Mouse (Mus musculus): ENCODE measurements around the gene D430042O09Rik. TPM values are rescaled to one million over a fixed set of nuclear protein-coding genes. Genes with fewer than 3 reads are reported as not detected.

The D430042O09Rik gene
- polyA plus RNA-seq, 1 experiment from 2014 or later = 7.6 TPM

- no peak overlapping the region for H3K4me2 ChIP-seq
- H3K9ac ChIP-seq = no peak overlapping the region
- 90% methylated on average over 1 of the region's 1 CpGs for WGBS
- no peak overlapping the region for H3K4me3 ChIP-seq
- peaks cover 4% of the 10 kb centered on the region; the same call in 1 of the 2 replicates for H3K36me3 ChIP-seq
- ATAC-seq (ENCODE audit: low FRiP score) = no peak
- no peaks in the 10 kb centered on the region for H3K9me3 ChIP-seq
- H3K27me3 ChIP-seq = no peaks in the 10 kb centered on the region
- no peak overlapping the region for H3K27ac ChIP-seq
- H3K4me1 ChIP-seq (replicated peaks) = 0 out of 2 replicates have a peak, but pooled peaks cover 2% of the 10 kb centered on the region
Observed at GRCm38 (mm10) chr7:125744774-125745173, 37.1 kb downstream of the D430042O09Rik start.

- Histone ChIP-seq H3K9ac (no peak overlapping the region), H3K4me1 (replicated peaks) (no peaks in the 10 kb centered on the region), H3K9me3 (no peaks in the 10 kb centered on the region), H3K4me3 (no peak overlapping the region), H3K4me2 (no peak overlapping the region), H3K36me3 (peaks cover 4% of the 10 kb centered on the region; the same call in 1 of the 2 replicates), H3K27ac (no peak overlapping the region), H3K27me3 (no peaks in the 10 kb centered on the region)
- no peak for ATAC-seq (ENCODE audit: low FRiP score)
- WGBS = 90% methylated on average over 2 of the region's 2 CpGs
Observed at GRCm38 (mm10) chr7:125746621-125747315, 39.1 kb downstream of the D430042O09Rik start.

- no peak overlapping the region for H3K4me2 ChIP-seq
Observed at GRCm38 (mm10) chr7:125747316-125747690, 39.6 kb downstream of the D430042O09Rik start.

GRCm38 (mm10) chr7:125748186-125748585 lies 40.5 kb downstream of the D430042O09Rik start:
- Histone ChIP-seq H3K27ac (no peak overlapping the region), H3K4me1 (replicated peaks) (no peaks in the 10 kb centered on the region), H3K27me3 (no peaks in the 10 kb centered on the region), H3K9ac (no peak overlapping the region), H3K9me3 (no peaks in the 10 kb centered on the region), H3K4me2 (no peak overlapping the region), H3K4me3 (no peak overlapping the region), H3K36me3 (peaks cover 4% of the 10 kb centered on the region; the same call in 1 of the 2 replicates)
- no peak for ATAC-seq (ENCODE audit: low FRiP score)
- 55% methylated on average over 3 of the region's 3 CpGs for whole genome bisulfite sequencing

More at GRCm38 (mm10) chr7:125747316-125747690, 39.6 kb downstream of the D430042O09Rik start:
- Histone ChIP-seq H3K27me3 (no peaks in the 10 kb centered on the region), H3K9ac (no peak overlapping the region), H3K36me3 (peaks cover 4% of the 10 kb centered on the region; the same call in 1 of the 2 replicates), H3K4me1 (replicated peaks) (no peaks in the 10 kb centered on the region), H3K9me3 (no peaks in the 10 kb centered on the region), H3K4me3 (no peak overlapping the region), H3K27ac (no peak overlapping the region)
- WGBS = 59% methylated on average over 7 of the region's 7 CpGs
- ATAC-seq (ENCODE audit: low FRiP score) = no peak

- ATAC-seq (ENCODE audit: low FRiP score) = no peak
- Histone ChIP-seq H3K27ac (no peak overlapping the region), H3K4me2 (no peak overlapping the region), H3K36me3 (0 out of 2 replicates have a peak, but pooled peaks cover 3% of the 10 kb centered on the region), H3K27me3 (no peaks in the 10 kb centered on the region), H3K9me3 (no peaks in the 10 kb centered on the region), H3K9ac (no peak overlapping the region), H3K4me1 (replicated peaks) (no peaks in the 10 kb centered on the region), H3K4me3 (no peak overlapping the region)
- WGBS = 89% methylated on average over 7 of the region's 7 CpGs
Observed at GRCm38 (mm10) chr7:125752699-125753325, 45.1 kb downstream of the D430042O09Rik start.

- Histone ChIP-seq H3K27me3 (no peaks in the 10 kb centered on the region), H3K36me3 (0 out of 2 replicates have a peak, but pooled peaks cover 3% of the 10 kb centered on the region), H3K9ac (no peak overlapping the region), H3K4me2 (no peak overlapping the region), H3K27ac (no peak overlapping the region), H3K4me1 (replicated peaks) (no peaks in the 10 kb centered on the region), H3K4me3 (no peak overlapping the region), H3K9me3 (no peaks in the 10 kb centered on the region)
- no peak for ATAC-seq (ENCODE audit: low FRiP score)
- WGBS = 89% methylated on average over 3 of the region's 3 CpGs
Observed at GRCm38 (mm10) chr7:125753326-125753715, 45.6 kb downstream of the D430042O09Rik start.

- H3K9ac ChIP-seq = no peak overlapping the region
- H3K4me1 ChIP-seq (replicated peaks) = no peaks in the 10 kb centered on the region
- H3K27ac ChIP-seq = no peak overlapping the region
- peaks cover 23% of the 10 kb centered on the region for H3K36me3 ChIP-seq
- ATAC-seq (ENCODE audit: low FRiP score) = no peak
- 77% methylated on average over 6 of the region's 6 CpGs for WGBS
- no peaks in the 10 kb centered on the region for H3K27me3 ChIP-seq
- H3K4me3 ChIP-seq = no peak overlapping the region
- no peaks in the 10 kb centered on the region for H3K9me3 ChIP-seq
- H3K4me2 ChIP-seq = no peak overlapping the region
Observed at GRCm38 (mm10) chr7:125756806-125757205, 49.1 kb downstream of the D430042O09Rik start.

GRCm38 (mm10) chr7:125757896-125758623 lies 50.4 kb downstream of the D430042O09Rik start:
- Histone ChIP-seq H3K9ac (no peak overlapping the region), H3K27me3 (no peaks in the 10 kb centered on the region), H3K27ac (no peak overlapping the region), H3K4me1 (replicated peaks) (peaks cover 10% of the 10 kb centered on the region), H3K9me3 (no peaks in the 10 kb centered on the region), H3K4me2 (no peak overlapping the region), H3K4me3 (no peak overlapping the region), H3K36me3 (peaks cover 27% of the 10 kb centered on the region)
- 80% methylated on average over 6 of the region's 6 CpGs for WGBS
- no peak for ATAC-seq (ENCODE audit: low FRiP score)

GRCm38 (mm10) chr7:125762289-125762688 lies 54.6 kb downstream of the D430042O09Rik start:
- H3K27ac ChIP-seq = 0 out of 2 replicates have a peak overlapping the region, but pooled peaks have one; percentile 60
- H3K9ac ChIP-seq = no peak overlapping the region
- no peak overlapping the region for H3K4me3 ChIP-seq
- no peaks in the 10 kb centered on the region for H3K9me3 ChIP-seq
- 93% methylated on average over 2 of the region's 2 CpGs for WGBS
- H3K4me1 ChIP-seq (replicated peaks) = peaks cover 31% of the 10 kb centered on the region
- no peak for ATAC-seq (ENCODE audit: low FRiP score)
- H3K36me3 ChIP-seq = peaks cover 24% of the 10 kb centered on the region
- H3K4me2 ChIP-seq = no peak overlapping the region
- no peaks in the 10 kb centered on the region for H3K27me3 ChIP-seq

- peak; percentile 49; the same call in 1 of the 2 replicates for ATAC-seq (ENCODE audit: low FRiP score)
Observed at GRCm38 (mm10) chr7:125762883-125763830, 55.5 kb downstream of the D430042O09Rik start.

GRCm38 (mm10) chr7:125764373-125764772 lies 56.7 kb downstream of the D430042O09Rik start:
- no peaks in the 10 kb centered on the region for H3K27me3 ChIP-seq
- H3K27ac ChIP-seq = no peak overlapping the region; the same call in 1 of the 2 replicates
- H3K4me3 ChIP-seq = no peak overlapping the region
- H3K4me2 ChIP-seq = no peak overlapping the region
- 89% methylated on average over 3 of the region's 3 CpGs for WGBS
- H3K9ac ChIP-seq = no peak overlapping the region
- no peak for ATAC-seq (ENCODE audit: low FRiP score)
- peaks cover 38% of the 10 kb centered on the region for H3K4me1 ChIP-seq (replicated peaks)
- peaks cover 23% of the 10 kb centered on the region for H3K36me3 ChIP-seq
- no peaks in the 10 kb centered on the region for H3K9me3 ChIP-seq

More at GRCm38 (mm10) chr7:125762883-125763830, 55.5 kb downstream of the D430042O09Rik start:
- Histone ChIP-seq H3K4me2 (no peak overlapping the region), H3K27me3 (no peaks in the 10 kb centered on the region), H3K4me3 (no peak overlapping the region), H3K36me3 (peaks cover 24% of the 10 kb centered on the region), H3K27ac (peak overlapping the region; percentile 60), H3K9me3 (no peaks in the 10 kb centered on the region), H3K4me1 (replicated peaks) (peaks cover 38% of the 10 kb centered on the region), H3K9ac (no peak overlapping the region)
- 44% methylated on average over 7 of the region's 7 CpGs for WGBS
